Mouse (Mus musculus) c-Kit-positive CD71-negative TER-119-negative erythroid progenitor cells, embryonic 14.5 days (primary cell): ENCODE results near the gene Cadm1.
A peak's percentile ranks its signal among the peaks of the same experiment; 100 is the strongest.

Source experiments
- DNase-seq: peaks from one replicate; pipeline ENCODE4 v3.0.0-alpha.2; 2013; ENCODE audit warnings: low read depth

The Cadm1 gene

DNA sequence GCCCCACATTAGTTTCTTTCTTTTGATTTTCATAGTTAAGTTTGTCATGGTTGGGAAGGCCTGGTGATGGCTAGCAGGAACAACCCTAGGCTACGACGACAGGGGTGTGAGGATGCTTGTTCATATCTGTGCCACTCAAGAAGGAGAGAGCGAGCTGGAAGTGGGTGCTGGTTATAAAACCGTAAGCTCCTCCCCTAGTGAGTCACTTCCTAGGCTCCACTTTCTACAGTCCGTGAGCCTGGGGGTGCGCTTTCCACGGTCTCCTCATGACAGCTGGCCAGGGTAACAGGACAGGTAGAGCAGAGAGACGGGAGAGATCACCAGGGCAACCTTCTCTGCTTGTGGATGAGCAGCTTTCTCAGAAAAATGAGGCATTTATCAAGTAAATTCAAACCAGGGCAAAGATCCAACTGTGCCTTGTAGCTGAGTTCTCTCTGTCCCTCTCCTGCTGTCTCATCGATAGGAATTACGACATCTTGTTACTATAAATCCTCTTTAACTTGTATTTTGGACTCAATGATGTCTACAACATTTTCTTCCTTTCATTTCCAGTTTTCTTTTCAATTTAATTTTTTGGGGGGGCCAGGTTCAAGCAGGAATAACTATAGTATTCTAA, 23.1 kb downstream of the Cadm1 start:
- DNase-seq, result no peak

DNA sequence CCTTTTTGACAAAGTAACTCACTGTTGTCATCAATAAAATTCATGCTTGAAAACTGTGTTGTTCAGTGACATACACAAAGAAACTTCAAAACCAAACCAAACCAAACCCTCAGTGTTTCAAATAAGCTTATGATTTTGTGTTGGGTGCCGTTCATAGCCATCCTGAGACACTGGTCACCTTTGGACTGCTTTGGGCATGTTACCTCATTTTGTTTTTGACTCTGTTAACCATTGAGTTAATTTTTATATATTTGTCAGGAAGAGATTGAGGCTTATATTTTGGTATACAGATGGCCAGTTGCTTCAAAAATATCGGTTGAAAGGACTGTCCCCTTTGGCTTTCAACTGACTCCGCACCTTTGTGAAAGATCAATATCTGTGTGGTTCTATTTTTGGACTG, 30.8 kb downstream of the Cadm1 start:
- no peak for DNase-seq

DNA sequence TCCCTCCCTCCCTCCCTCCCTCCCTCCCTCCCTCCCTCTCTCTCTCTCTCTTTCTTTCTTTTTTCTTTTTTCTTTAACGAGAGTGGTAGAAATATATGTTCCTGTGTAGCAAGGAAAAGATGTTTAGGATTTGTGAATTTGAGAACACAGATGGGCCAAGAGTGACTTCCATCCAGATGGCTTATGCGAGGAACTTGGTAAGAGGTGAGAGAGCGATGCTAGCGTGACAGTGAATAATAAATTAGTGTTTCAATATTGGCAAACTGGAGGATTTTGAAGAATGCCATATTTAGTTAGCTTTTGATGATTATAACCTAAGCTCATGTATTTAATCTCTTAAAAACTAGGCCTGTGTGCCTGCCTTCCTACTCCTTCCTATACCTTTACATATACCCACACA, 31.6 kb downstream of the Cadm1 start:
- DNase-seq, result no peak

DNA sequence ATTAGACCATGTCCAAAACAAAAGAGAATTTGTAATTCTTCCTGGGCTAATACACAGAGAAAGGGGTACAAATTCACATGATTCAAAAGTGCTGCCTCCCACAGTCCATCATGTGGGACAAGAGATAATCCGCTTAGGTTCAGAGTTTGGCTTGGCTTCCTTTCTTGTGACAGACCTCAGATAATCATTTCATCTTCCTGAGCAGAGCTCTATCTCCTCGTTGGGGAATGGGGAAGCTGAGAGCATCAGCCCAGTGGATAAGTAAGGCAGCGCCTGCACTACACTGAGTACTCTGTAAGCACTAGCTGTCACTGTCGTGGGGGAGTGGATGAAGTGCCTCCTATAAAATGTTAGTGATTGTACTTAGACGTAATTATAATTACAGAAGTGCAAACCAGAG, 35.1 kb downstream of the Cadm1 start:
- no peak for DNase-seq

DNA sequence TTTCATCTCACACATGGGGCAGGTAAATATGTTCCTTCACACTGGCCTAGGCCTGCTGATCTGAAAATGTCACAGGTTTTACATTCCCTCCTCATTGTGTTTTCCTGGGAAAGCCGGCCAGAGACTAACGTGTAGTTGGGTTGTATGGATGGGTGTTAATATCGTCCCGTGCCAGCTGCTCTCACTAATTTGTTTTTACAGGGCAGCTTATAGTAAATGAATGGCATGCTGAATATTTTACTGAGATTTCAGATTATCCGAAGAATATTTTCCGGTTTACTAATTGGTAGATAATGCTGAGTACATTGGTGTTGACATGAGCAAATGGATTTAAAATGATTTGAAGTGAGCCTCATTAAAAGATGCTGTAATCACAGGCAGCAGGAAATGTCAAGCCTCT, 37.9 kb downstream of the Cadm1 start:
- no peak for DNase-seq

DNA sequence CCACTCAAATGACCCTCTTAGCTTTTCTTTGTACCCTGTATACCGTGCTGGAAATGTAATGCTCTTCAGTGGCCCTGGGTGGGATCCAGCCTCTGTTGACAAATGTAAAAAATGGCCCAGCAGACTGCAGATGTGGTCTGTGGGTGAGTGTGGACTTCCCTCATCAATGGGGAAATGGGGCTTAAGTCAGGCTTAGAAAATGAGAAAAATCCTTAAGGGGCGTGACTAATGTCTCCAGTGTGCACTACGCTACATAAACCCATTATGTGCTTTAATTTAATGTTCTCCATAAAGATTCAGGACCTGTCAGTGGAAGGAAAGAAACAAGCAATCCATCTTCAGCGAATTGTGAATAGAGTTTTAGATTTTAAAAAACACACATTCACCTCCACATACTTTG, 40.2 kb downstream of the Cadm1 start:
- no peak for DNase-seq

DNA sequence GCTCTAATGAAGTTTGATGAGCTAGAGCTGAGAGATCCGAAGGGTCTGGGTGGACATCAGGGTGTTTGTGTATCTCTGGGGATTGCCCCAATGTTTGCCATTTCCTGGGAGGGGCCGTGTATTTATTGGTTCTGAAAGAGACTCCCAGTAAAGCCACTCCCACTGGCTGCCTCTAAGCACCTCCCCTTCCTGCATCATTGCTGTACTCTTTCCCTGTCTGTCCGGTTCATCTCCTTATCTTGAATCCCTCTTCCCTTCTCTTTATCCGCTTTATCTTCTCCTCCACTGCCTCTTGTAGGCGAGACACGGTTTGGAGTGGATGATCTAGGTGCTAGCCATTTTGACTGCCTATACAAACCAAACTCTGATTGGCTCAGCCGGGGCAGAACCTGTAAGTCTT, 41.5 kb downstream of the Cadm1 start:
- no peak for DNase-seq

DNA sequence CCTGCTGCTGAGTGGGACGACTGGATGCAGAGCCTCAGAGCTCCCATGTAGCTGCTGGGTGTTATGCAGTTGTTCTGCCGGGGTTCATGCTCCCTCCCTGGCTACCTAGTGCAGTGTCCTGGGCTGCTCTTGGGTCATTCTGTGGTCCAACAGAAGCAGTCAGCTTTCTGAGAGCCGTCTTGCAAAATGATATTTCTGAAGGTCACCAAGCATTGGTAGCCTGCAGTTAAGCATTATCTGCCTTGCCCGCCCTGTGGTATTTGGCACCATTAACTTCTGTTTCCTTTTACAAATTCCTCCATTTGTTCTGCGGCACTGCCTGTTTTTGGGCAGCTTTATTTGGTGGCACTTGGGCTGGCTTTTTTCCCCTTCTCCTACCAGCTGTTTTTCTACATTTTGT, 42.2 kb downstream of the Cadm1 start:
- DNase-seq, result no peak

DNA sequence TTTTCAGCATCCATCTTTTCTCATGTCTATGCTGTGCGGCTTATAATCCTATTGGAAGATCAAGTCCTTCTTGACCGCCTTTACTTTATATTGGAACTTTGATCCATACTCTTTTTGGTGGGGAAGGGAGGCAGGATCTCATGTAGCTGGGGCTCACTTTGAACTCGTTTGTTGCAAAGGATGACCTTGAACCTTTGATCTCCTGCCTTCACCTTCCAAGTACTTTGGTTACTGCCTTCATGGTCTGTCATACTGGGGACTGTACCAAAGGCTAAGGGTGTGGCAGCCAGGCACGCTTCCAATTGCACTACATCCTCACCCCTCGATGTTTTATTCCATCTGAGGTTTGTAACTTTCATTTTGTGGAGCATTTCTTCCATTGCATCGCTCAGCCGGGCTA, 43.5 kb downstream of the Cadm1 start:
- DNase-seq, result no peak

DNA sequence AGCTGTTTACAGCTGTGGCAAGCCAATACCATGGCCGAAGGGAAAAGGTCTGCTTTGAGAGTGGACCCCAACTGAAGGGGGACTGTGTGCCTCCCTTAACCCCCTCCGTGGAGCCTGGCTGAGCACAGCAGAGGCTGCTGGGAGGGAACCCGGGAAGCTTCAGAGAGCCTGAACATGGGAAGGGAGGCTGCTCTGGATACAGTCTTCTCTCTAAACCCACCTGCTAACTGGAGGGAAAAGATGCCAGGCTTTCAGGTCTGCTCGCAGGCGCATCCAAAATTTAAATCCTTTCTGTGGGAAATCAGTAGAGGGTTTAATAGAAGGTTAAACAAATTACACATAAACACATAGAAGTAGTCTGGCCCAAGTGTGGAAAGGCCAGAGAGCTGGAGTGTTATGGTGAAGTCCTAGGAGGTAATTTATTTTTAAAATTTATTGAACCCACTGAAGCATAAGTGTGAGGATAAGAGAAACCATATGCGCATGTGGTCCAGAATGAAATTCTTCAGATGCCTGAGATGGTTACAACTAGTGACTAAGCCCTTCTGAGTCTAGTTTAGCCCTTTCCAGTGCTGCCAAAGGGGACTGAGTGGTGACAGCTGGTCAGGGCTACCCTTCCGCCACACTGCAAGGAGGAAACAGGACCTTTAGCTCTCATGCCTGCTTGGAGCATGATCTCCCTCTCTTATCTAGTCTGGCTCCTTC, 44.9 kb downstream of the Cadm1 start:
- no peak for DNase-seq

DNA sequence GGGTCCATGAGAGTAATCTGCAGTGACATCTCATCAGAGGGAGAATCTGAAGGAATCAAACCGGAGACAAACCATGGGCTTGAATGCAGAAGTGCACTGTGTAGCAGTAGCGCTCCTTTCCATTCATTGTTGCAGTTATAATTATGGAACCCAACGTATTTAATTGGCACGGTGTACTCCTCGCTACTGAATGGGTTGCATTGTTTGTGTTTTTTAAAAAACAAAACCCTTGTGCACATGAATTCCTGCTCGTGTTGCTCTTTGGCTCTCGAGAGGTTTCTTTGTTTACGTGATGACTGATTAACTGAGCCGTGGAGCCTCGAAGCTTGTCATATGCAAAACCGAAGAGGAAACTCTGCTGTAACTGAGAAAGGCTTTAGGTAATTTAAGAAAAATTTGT, 45.8 kb downstream of the Cadm1 start:
- no peak for DNase-seq

DNA sequence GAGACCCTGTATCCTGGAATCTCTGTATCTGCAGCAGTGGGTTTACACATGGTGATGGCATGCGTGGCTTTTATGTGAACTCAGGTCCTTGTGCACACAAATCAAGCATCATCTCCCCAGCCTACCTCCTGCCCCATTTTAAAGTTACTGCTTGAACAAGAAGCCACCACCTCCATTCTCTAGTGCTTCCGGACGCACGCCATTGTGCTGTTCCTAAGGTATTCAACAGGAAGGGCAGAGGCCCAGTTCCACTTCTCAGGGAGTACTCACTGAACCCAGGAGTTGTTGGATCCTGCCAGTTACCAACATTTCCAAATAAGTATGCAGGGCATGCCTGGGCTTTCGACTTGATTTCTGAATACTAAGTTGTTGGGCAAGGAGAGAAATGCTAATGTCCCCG, 49.5 kb downstream of the Cadm1 start:
- no peak for DNase-seq

DNA sequence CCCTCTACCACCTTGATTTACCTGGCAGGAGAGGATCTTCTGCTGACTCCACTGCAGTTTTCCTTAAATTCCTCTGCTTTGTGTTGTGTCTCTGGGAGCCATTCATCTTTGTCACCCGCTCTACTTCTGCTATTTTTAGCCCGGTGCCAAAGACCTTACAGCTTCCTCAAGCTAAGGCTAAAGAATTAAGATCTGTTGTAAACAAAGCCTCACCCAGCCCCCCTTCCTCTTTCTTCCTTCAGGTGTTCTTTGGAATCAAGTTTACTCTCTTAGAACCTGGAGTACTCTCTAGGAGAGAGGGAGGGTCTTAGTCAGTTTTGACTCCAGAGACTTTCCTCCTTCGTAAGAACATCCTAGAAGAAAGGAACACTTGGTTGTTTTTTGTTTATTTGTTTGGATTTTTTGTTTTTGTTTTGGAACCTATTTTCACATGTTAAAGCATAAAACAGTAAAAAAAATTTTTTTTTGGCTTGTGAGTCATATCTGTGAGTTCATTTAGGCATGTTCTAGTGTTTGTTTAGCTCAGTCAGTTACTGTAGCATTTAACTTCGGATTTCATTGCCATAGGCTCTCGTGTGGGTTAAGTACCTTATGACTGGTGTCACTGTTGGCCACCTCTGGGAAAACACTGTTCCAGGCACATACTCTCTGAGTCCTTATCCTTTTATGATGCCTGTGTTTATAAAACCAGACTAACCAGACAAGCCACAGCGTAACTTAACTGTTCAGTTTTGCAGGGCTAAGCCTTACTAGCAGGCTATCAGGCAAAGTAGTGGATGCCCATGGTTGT, 51.8 kb downstream of the Cadm1 start:
- no peak for DNase-seq

DNA sequence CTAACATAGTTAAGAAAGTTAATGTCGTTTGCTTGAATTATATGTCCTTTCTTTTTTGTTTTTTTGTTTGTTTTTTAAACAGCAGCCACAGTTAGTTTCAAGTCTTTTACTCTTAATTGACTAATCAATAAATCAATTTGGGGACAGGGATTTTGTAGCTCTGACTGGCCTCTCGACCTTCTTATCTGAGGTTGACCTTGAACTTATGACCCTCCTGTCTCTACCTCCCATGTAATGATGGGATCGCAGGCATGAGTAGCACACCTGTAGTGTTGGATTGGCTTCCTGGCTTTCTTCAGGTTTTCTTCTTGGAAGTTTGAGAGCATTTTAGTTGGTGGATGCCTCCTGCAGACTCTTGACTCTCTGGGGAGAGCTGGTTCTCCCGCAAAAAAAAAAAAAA, 53.3 kb downstream of the Cadm1 start:
- no peak for DNase-seq

DNA sequence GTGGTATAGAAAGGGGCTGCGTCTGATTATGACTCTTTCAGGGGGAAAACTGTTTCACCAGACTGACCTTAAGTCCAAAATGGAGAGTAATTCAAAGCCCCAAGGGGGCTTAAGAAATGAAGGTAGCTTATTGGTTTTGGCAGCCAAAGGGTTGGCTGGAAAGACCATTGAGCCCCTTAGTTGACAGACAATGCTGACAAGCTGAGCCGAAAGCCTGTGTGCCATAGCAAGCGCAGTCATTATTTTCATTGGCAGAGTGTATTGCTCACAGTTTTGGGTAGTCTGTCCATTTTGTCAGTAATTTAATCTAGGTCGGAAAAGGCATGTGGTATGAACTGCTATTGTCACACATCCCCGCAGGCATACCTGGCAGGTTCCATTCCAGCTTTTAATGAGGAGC, 56.2 kb downstream of the Cadm1 start:
- no peak for DNase-seq

DNA sequence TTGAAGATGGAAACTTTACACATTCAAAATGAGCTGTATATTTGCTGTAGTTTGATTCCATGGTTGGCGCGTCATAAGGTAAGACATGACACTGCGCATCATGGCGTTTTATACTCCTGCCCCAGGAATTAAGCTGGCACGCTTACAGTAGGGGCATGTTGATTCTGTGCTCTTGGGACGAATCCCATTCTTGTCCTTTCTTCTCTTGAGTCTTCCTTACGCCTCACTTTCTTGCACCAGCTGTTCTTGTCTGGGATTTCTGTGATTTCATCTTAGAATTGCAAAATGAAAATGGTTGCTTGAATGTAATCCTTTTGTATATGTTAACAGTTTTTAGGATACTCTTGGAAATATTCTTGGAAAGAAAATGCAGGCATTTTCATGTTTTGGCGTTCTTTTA, 56.9 kb downstream of the Cadm1 start:
- no peak for DNase-seq

DNA sequence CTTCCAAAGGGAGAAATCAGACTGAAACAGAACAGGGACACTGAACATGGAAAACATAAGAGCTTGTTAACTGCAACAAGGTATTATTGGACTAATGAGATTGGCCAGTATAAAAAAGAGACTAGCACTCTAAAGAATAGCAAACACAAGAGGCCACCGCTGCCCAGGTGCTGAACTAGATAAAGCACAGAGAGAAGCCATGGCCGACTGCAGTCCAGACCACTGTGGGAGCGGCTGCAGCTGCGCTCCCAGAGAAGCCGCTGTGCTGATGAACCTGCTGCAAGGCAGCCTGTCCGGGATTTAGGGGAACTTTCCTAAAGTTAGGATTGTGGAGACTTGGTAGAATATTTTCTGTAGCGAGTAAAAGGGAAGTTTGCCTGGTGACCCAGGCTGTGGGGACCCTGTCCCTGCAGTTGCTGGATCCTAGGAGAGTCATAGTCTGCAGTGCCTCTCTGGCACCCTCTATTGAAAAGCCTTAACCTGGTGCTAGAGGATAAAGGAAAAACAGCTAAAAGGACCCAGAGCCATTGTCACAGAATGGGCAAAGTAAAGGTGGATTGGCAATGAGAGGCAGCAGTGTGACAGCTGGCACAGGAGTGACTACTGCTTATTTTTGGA, 57.7 kb downstream of the Cadm1 start:
- peak; percentile 28 for DNase-seq

DNA sequence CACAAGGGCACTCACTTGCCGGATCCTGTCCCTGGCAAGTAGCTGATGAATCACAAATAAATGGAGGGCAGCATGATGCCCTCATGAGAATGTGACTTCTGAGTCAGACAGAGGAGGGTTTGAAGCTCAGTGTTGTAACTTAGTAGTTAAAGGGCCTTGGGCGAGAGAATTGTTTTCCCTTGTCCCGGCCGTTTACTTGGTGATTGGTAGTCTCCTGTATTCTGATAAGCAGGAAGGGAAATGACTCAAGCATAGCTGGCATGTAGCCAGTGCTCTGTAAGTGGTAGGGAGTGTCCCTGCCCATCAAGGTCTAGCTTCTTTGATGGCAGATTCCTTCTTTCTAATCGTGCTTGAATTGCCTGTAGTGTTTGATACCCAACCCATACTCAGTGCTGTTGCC, 59.9 kb downstream of the Cadm1 start:
- no peak for DNase-seq

DNA sequence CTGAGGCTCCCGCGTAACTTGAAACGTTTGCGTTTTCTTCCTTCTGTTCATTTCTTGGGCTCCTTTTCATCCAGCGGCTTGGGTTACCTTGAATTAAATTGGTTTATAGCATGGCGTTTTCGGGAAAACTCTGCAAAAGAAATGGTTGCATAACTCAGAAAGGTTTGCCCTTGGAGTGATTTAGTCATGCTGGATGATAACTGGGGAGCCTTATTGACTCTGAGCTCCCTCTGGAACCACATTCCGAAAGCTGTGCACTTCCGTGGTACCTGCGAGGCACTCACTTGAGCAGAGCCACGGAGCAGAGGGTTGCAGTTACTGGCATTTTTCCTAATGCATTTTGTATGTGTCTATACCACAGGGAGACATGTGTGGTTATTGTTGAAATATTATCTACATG, 71.6 kb downstream of the Cadm1 start:
- no peak for DNase-seq

DNA sequence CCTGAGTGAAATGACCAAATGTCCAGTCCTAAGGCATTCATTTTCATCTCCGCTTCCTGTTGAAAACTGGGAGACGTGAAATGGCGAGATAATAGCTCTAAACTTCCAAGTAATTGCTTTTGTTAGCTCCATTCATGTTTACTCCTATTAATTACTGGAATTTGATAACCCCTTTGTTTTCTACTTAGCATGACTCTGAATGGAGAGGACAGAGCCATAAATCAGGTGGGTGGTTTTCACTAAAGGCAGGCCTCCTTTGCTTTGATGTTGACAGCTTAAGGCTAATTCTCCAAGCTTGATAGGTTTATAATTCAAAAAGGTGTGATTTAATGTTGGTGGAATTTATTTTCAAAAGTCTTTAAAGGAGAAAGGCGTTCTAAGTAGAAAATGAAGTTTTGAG, 74.0 kb downstream of the Cadm1 start:
- DNase-seq, result no peak

DNA sequence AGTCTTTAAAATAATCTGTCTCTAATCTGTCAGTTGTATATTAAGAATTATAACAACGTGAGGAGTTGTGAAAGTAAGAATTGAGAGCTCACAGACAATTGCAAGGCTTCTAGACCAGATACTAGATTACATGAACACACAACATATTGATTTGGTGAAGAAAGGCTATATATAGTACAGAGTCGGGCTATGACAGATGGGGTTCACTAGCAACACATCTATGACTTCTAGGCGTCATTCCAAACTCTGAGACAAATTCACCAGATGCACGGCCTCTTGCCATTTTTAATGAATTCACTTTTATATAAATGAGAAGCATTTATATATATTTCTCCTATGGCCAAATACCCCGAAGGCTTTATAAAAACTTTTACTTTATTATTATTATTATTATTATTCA, 75.7 kb downstream of the Cadm1 start:
- DNase-seq, result no peak

DNA sequence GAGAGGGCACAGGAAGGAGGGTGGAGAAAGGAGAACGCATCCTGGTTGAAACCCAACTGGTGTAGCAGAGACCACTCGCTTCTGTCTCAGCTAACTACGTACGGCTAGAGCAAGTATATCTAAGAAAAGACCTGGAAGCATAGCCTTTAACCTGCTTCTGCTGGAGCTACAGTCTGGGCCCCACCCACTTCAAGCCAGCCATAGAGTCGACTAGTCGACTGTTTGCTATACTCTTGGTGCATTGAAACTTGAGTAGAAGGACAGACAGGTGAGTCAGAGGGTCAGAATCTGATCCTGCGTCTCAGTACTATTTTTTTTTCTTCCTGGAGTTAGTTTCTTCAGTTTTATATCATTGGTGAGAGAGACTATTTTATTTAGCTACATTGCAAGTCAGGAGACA, 78.5 kb downstream of the Cadm1 start:
- DNase-seq, result no peak

DNA sequence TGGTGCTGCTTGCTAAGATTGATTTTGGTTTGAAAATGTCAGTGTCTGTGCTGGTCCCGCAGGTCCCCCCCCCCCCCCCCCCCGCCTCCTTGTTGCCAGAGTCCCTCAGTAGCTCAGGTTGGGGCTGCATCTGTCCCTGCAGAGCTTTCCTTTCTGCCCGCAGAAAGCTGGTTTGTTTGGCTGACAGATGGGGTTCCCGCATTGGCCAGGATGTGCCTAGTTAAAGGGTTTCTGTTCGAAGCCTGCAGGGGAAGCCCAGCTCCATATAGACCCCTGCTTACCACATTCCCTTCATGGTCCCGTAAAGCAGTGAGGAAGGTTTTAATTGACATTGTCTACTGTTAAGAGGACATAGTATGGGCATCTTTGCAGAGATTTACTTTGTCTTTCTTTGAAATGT, 78.9 kb downstream of the Cadm1 start:
- no peak for DNase-seq
